Mouse (Mus musculus) liver, embryonic 16.5 days (tissue): ENCODE measurements around the gene Gm5737. TPM values are rescaled to one million over a fixed set of nuclear protein-coding genes. Genes with fewer than 3 reads are reported as not detected.

Experiments used
- ATAC-seq: fragments of 200-750 bp; cut with Nextera tagmentation; 2 replicates; pipeline ENCODE4 v1.8.0; 2017; ENCODE audit warnings: low read depth, mild to moderate bottlenecking, moderate number of reproducible peaks, moderate library complexity
- H3K27ac ChIP-seq: fragments of 300-500 bp; sonication (generic); 2 replicates; pipeline ENCODE4 v1.5.1; 2014; ENCODE audit warnings: mild to moderate bottlenecking, low read length
- H3K27me3 ChIP-seq: fragments of 300-500 bp; sonication (generic); 2 replicates; pipeline ENCODE4 v1.6.1; 2014; ENCODE audit warnings: low read depth, low read length, mixed read lengths; ENCODE audit not compliant: control insufficient read depth, insufficient read depth
- H3K36me3 ChIP-seq: fragments of 300-500 bp; sonication (generic); 2 replicates; pipeline ENCODE4 v1.6.1; 2014; ENCODE audit warnings: mild to moderate bottlenecking; ENCODE audit not compliant: control insufficient read depth, insufficient read depth
- H3K4me1 ChIP-seq: fragments of 300-500 bp; sonication (generic); 2 replicates; pipeline ENCODE4 v1.6.1; 2014; ENCODE audit warnings: low read depth, low read length, mixed read lengths; ENCODE audit not compliant: control insufficient read depth
- H3K4me2 ChIP-seq: fragments of 300-500 bp; sonication (generic); 2 replicates; pipeline ENCODE4 v1.6.1; 2014; ENCODE audit warnings: low read depth, low read length, mixed read lengths
- H3K4me3 ChIP-seq: fragments of 300-500 bp; sonication (generic); 2 replicates; pipeline ENCODE4 v1.5.1; 2014; ENCODE audit warnings: low read depth, mild to moderate bottlenecking, low read length
- H3K9ac ChIP-seq: fragments of 300-500 bp; sonication (generic); 2 replicates; pipeline ENCODE4 v1.6.1; 2014; ENCODE audit warnings: low read depth, low read length
- H3K9me3 ChIP-seq: fragments of 300-500 bp; sonication (generic); replicated peaks from 2 replicates; pipeline ENCODE4 v1.6.1; 2016; ENCODE audit warnings: low read length; ENCODE audit not compliant: control insufficient read depth
- whole genome bisulfite sequencing: fragments of 180-500 bp; shearing (Covaris S2); extraction: QIAGEN DNeasy Blood & Tissue Kit; methylation state at CpG from one replicate; pipeline ENCODE4 v1.1.7; 2014; ENCODE audit not compliant: insufficient replicate concordance; 5-methylcytosine and 5-hydroxymethylcytosine counted together
- polyA plus RNA-seq: library from polyadenylated mRNA; unstranded; fragments of >200 nt; fragmentation: Nextera tagmentation; extraction: Ambion mirVana; gene quantifications from 2 replicates; pipeline ENCODE4 v1.2.1, GENCODE M21; 2015

Gene Gm5737
- polyA plus RNA-seq, 1 experiment from 2014 or later: not detected

- Histone ChIP-seq H3K27ac (peak overlapping the region; percentile 89), H3K9ac (peak overlapping the region; percentile 61), H3K4me1 (peaks cover 76% of the 10 kb centered on the region), H3K9me3 (no peaks in the 10 kb centered on the region), H3K4me3 (no peak overlapping the region), H3K36me3 (peaks cover 18% of the 10 kb centered on the region), H3K4me2 (peak overlapping the region; percentile 59), H3K27me3 (no peaks in the 10 kb centered on the region)
- no peak for ATAC-seq
- 78% methylated on average over 3 of the region's 3 CpGs for WGBS
Measured at GRCm38 (mm10) chr7:120850165-120850564, 38.0 kb downstream of the Gm5737 start.

GRCm38 (mm10) chr7:120859854-120860253 is 47.7 kb downstream of the Gm5737 start:
- ATAC-seq: no peak
- WGBS: 72% methylated on average over 11 of the region's 11 CpGs
- no peak overlapping the region for H3K4me2 ChIP-seq
- no peaks in the 10 kb centered on the region for H3K9me3 ChIP-seq
- no peaks in the 10 kb centered on the region for H3K27me3 ChIP-seq
- H3K36me3 ChIP-seq: peaks cover 18% of the 10 kb centered on the region
- H3K4me3 ChIP-seq: no peak overlapping the region
- H3K4me1 ChIP-seq: peaks cover 79% of the 10 kb centered on the region
- H3K27ac ChIP-seq: peak overlapping the region; percentile 98
- H3K9ac ChIP-seq: peak overlapping the region; percentile 59; the same call in 1 of the 2 replicates

- H3K27me3 ChIP-seq: no peaks in the 10 kb centered on the region
- 0 out of 2 replicates have a peak overlapping the region, but pooled peaks have one; percentile 10 for H3K4me3 ChIP-seq
- H3K9me3 ChIP-seq: no peaks in the 10 kb centered on the region
- ATAC-seq: no peak
- H3K27ac ChIP-seq: peak overlapping the region; percentile 98
- H3K4me1 ChIP-seq: peaks cover 79% of the 10 kb centered on the region
- peaks cover 18% of the 10 kb centered on the region for H3K36me3 ChIP-seq
- peak overlapping the region; percentile 59 for H3K9ac ChIP-seq
- 27% methylated on average over 10 of the region's 10 CpGs for WGBS
- peak overlapping the region; percentile 66 for H3K4me2 ChIP-seq
Measured at GRCm38 (mm10) chr7:120860799-120861487, 48.8 kb downstream of the Gm5737 start.

GRCm38 (mm10) chr7:120861488-120862047 is 49.4 kb downstream of the Gm5737 start:
- Histone ChIP-seq H3K27ac (peak overlapping the region; percentile 98), H3K4me2 (peak overlapping the region; percentile 66), H3K9ac (peak overlapping the region; percentile 67), H3K9me3 (no peaks in the 10 kb centered on the region), H3K4me1 (peaks cover 79% of the 10 kb centered on the region), H3K36me3 (peaks cover 18% of the 10 kb centered on the region), H3K4me3 (peak overlapping the region; percentile 34), H3K27me3 (no peaks in the 10 kb centered on the region)
- ATAC-seq: peak; percentile 83
- 13% methylated on average over 2 of the region's 2 CpGs for WGBS

GRCm38 (mm10) chr7:120862196-120862595 is 50.0 kb downstream of the Gm5737 start:
- peak overlapping the region; percentile 67 for H3K9ac ChIP-seq
- 12% methylated on average over 3 of the region's 3 CpGs for WGBS
- no peaks in the 10 kb centered on the region for H3K27me3 ChIP-seq
- peak overlapping the region; percentile 66 for H3K4me2 ChIP-seq
- peaks cover 79% of the 10 kb centered on the region for H3K4me1 ChIP-seq
- no peaks in the 10 kb centered on the region for H3K9me3 ChIP-seq
- H3K4me3 ChIP-seq: peak overlapping the region; percentile 34
- peaks cover 18% of the 10 kb centered on the region for H3K36me3 ChIP-seq
- no peak for ATAC-seq
- H3K27ac ChIP-seq: peak overlapping the region; percentile 98

GRCm38 (mm10) chr7:120862626-120863025 is 50.5 kb downstream of the Gm5737 start:
- 58% methylated on average over 7 of the region's 7 CpGs for WGBS
- ATAC-seq: no peak
- Histone ChIP-seq H3K36me3 (peaks cover 18% of the 10 kb centered on the region), H3K27me3 (no peaks in the 10 kb centered on the region), H3K4me3 (no peak overlapping the region), H3K27ac (peak overlapping the region; percentile 98), H3K9me3 (no peaks in the 10 kb centered on the region), H3K4me1 (peaks cover 81% of the 10 kb centered on the region), H3K9ac (peak overlapping the region; percentile 67), H3K4me2 (peak overlapping the region; percentile 66; the same call in 1 of the 2 replicates)

- Histone ChIP-seq H3K36me3 (peaks cover 13% of the 10 kb centered on the region), H3K27me3 (no peaks in the 10 kb centered on the region), H3K9me3 (no peaks in the 10 kb centered on the region), H3K4me1 (peaks cover 89% of the 10 kb centered on the region), H3K27ac (peak overlapping the region; percentile 98), H3K4me2 (peak overlapping the region; percentile 19; the same call in 1 of the 2 replicates), H3K4me3 (no peak overlapping the region), H3K9ac (peak overlapping the region; percentile 32; the same call in 1 of the 2 replicates)
- ATAC-seq: no peak
- 43% methylated on average over 5 of the region's 5 CpGs for WGBS
Measured at GRCm38 (mm10) chr7:120863476-120863875, 51.3 kb downstream of the Gm5737 start.

- 14% methylated on average over 7 of the region's 7 CpGs for WGBS
- no peaks in the 10 kb centered on the region for H3K27me3 ChIP-seq
- peak overlapping the region; percentile 57 for H3K4me2 ChIP-seq
- H3K9me3 ChIP-seq: no peaks in the 10 kb centered on the region
- H3K9ac ChIP-seq: peak overlapping the region; percentile 69
- peaks cover 96% of the 10 kb centered on the region for H3K4me1 ChIP-seq
- H3K27ac ChIP-seq: peak overlapping the region; percentile 98
- ATAC-seq: peak; percentile 65
- 0 out of 2 replicates have a peak, but pooled peaks cover 3% of the 10 kb centered on the region for H3K36me3 ChIP-seq
- H3K4me3 ChIP-seq: peak overlapping the region; percentile 33
Measured at GRCm38 (mm10) chr7:120865100-120865499, 52.9 kb downstream of the Gm5737 start.

- peak overlapping the region; percentile 98 for H3K27ac ChIP-seq
- 38% methylated on average over 4 of the region's 4 CpGs for WGBS
- no peaks in the 10 kb centered on the region for H3K27me3 ChIP-seq
- H3K4me3 ChIP-seq: peak overlapping the region; percentile 31
- ATAC-seq: peak; percentile 84
- no peaks in the 10 kb centered on the region; the same call in 1 of the 2 replicates for H3K36me3 ChIP-seq
- peaks cover 96% of the 10 kb centered on the region for H3K4me1 ChIP-seq
- no peaks in the 10 kb centered on the region for H3K9me3 ChIP-seq
- H3K9ac ChIP-seq: peak overlapping the region; percentile 69
- peak overlapping the region; percentile 57 for H3K4me2 ChIP-seq
Measured at GRCm38 (mm10) chr7:120865832-120866231, 53.7 kb downstream of the Gm5737 start.
